Mouse (Mus musculus) midbrain, embryonic 16.5 days (tissue): ENCODE measurements around the gene Grin2a. TPM values are rescaled to one million over a fixed set of nuclear protein-coding genes. Genes with fewer than 3 reads are reported as not detected.
A peak's percentile ranks its signal among the peaks of the same experiment; 100 is the strongest.

ENCODE experiments used
- ATAC-seq: fragments of 200-750 bp; cut with Nextera tagmentation; 2 replicates; pipeline ENCODE4 v1.8.0; 2017; ENCODE audit warnings: moderate TSS enrichment
- H3K27ac ChIP-seq: fragments of 300-500 bp; sonication (generic); 2 replicates; pipeline ENCODE4 v1.5.1; 2014; ENCODE audit warnings: mild to moderate bottlenecking, low read length, mixed read lengths
- H3K27me3 ChIP-seq: fragments of 300-500 bp; sonication (generic); 2 replicates; pipeline ENCODE4 v1.6.1; 2014; ENCODE audit warnings: low read depth, low read length, mixed read lengths; ENCODE audit not compliant: control insufficient read depth, insufficient read depth
- H3K36me3 ChIP-seq: fragments of 300-500 bp; sonication (generic); 2 replicates; pipeline ENCODE4 v1.6.1; 2014; ENCODE audit warnings: mild to moderate bottlenecking, low read length, moderate library complexity, mixed read lengths; ENCODE audit not compliant: control insufficient read depth, insufficient read depth
- H3K4me1 ChIP-seq: fragments of 300-500 bp; sonication (generic); 2 replicates; pipeline ENCODE4 v1.6.1; 2014; ENCODE audit warnings: mild to moderate bottlenecking, low read length, mixed read lengths; ENCODE audit not compliant: control insufficient read depth, insufficient read depth
- H3K4me2 ChIP-seq: fragments of 300-500 bp; sonication (generic); 2 replicates; pipeline ENCODE4 v1.6.1; 2014; ENCODE audit warnings: mild to moderate bottlenecking, low read length, mixed read lengths
- H3K4me3 ChIP-seq: fragments of 300-500 bp; sonication (generic); 2 replicates; pipeline ENCODE4 v1.5.1; 2014; ENCODE audit warnings: low read depth, mild to moderate bottlenecking, low read length, moderate library complexity, mixed read lengths
- H3K9ac ChIP-seq: fragments of 300-500 bp; sonication (generic); 2 replicates; pipeline ENCODE4 v1.6.1; 2014; ENCODE audit warnings: low read depth, low read length, mixed read lengths
- H3K9me3 ChIP-seq: fragments of 300-500 bp; sonication (generic); replicated peaks from 2 replicates; pipeline ENCODE4 v1.6.1; 2014; ENCODE audit warnings: mild to moderate bottlenecking, low read length, mixed read lengths; ENCODE audit not compliant: control insufficient read depth, poor library complexity, severe bottlenecking
- WGBS: fragments of 180-500 bp; shearing (Covaris S2); extraction: QIAGEN DNeasy Blood & Tissue Kit; methylation state at CpG from one replicate; pipeline ENCODE4 v1.1.7; 2014; 5-methylcytosine and 5-hydroxymethylcytosine counted together
- polyA plus RNA-seq: library from polyadenylated mRNA; unstranded; fragments of >200 nt; fragmentation: Nextera tagmentation; extraction: Ambion mirVana; gene quantifications from 2 replicates; pipeline ENCODE4 v1.2.1, GENCODE M21; 2015

Grin2a gene
- polyA plus RNA-seq, 1 experiment from 2014 or later, result 7.6 TPM

DNA sequence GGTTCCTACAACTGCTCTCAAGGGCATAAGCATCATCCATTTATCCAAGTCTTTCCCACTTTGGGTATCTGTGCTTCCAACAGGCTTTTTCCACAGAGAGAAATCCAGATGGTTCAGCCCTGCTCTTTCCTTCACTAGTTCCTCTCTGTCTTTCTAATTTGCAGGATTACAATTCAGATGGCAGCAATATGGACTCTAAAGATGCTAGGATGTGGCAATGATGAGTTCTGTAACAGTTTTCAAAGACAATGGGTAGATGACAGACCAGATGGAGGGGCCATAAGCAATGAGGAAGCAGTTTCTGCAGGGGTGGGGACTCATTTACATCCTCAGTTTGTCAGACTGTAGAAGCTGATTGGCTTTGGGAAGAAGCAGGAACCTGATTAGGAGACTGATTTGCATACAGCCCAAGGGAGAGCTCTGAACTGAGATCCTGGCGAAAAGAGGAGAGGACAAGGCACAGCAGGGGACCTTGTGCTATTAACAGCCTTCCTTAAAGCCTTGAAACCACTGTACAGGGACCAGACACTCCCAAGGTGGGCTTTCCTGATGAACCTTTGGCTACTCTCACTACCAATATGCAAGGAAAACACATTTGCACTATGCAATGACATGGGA, 306.7 kb downstream of the Grin2a start:
- no peak overlapping the region for H3K9ac ChIP-seq
- H3K27ac ChIP-seq, result no peak overlapping the region
- no peak overlapping the region for H3K4me3 ChIP-seq
- no peak for ATAC-seq
- H3K27me3 ChIP-seq, result no peaks in the 10 kb centered on the region
- no peaks in the 10 kb centered on the region for H3K9me3 ChIP-seq
- no peak overlapping the region for H3K4me2 ChIP-seq
- H3K36me3 ChIP-seq, result no peaks in the 10 kb centered on the region
- H3K4me1 ChIP-seq, result no peaks in the 10 kb centered on the region
- WGBS, result 0% methylated on average over 1 of the region's 1 CpGs

DNA sequence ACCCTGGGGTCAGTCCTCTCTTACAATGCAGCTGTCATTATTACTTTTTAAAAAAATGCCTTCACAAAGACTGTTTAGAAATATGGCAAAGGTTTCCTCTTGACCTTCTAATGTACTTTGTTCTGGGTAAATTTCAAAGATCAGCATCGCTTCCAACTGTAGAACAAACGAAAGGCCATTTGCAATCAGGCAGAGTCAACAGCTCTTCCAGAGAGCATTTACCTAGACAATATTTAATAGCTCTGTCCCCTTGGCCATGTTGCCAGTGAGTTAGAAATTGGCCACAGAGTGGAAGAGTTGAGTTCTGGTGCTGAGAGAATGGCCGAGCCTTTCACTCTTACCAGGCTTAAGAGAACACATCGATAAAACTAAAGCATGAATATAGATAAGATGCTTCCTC, 314.8 kb downstream of the Grin2a start:
- ATAC-seq, result no peak
- no peak overlapping the region for H3K9ac ChIP-seq
- H3K36me3 ChIP-seq, result no peaks in the 10 kb centered on the region
- H3K27me3 ChIP-seq, result no peaks in the 10 kb centered on the region
- no peak overlapping the region for H3K4me2 ChIP-seq
- H3K4me3 ChIP-seq, result no peak overlapping the region
- 72% methylated on average over 4 of the region's 4 CpGs for WGBS
- no peak overlapping the region for H3K27ac ChIP-seq
- H3K4me1 ChIP-seq, result peaks cover 13% of the 10 kb centered on the region
- no peaks in the 10 kb centered on the region for H3K9me3 ChIP-seq

DNA sequence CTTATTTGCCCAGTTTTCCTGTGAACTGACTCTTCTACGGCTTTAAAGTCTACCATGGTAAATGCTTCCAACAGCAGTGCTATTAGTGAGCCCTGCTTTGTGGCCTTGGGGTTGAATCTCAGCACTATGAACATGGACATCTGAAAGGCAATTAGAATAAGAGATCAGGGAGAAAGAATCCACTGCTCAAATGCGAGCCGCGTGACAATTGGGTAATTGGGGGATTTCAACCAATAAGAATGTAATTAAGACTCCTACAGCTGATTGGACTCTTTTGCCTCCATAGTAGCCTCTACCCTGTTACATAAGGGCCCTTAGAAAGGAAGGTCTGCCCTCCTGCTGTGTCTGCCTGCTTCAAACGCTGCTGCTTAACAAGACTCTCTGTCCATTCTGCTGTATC, 315.4 kb downstream of the Grin2a start:
- no peaks in the 10 kb centered on the region for H3K36me3 ChIP-seq
- 25% methylated on average over 5 of the region's 5 CpGs for WGBS
- H3K9ac ChIP-seq, result no peak overlapping the region
- no peak overlapping the region for H3K4me2 ChIP-seq
- peaks cover 13% of the 10 kb centered on the region for H3K4me1 ChIP-seq
- no peaks in the 10 kb centered on the region for H3K9me3 ChIP-seq
- no peaks in the 10 kb centered on the region for H3K27me3 ChIP-seq
- no peak overlapping the region for H3K4me3 ChIP-seq
- H3K27ac ChIP-seq, result no peak overlapping the region
- ATAC-seq, result no peak

DNA sequence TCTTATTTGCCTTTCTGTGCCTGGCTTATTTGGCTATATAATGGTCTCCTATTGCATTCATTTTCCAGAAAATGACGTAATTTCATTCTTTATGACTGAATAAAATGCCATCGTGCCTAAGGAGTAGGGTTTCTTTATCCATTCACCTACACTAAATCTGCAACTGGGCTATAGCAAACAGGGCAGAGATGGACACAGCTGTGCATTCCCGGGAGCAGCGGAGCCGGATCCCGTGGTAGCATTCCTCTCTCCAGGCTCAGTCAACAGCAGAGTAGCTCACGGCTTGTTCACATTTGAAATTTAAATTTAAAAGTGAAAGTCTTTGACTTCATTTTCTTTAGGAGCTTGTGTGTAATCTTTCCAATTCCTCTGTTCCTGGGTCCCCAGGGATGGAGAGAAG, 316.6 kb downstream of the Grin2a start:
- 28% methylated on average over 7 of the region's 7 CpGs for WGBS
- no peak overlapping the region for H3K4me3 ChIP-seq
- no peaks in the 10 kb centered on the region for H3K27me3 ChIP-seq
- ATAC-seq, result no peak
- H3K27ac ChIP-seq, result no peak overlapping the region
- H3K9ac ChIP-seq, result no peak overlapping the region
- H3K36me3 ChIP-seq, result no peaks in the 10 kb centered on the region
- H3K4me1 ChIP-seq, result peaks cover 13% of the 10 kb centered on the region
- no peak overlapping the region for H3K4me2 ChIP-seq
- no peaks in the 10 kb centered on the region for H3K9me3 ChIP-seq

DNA sequence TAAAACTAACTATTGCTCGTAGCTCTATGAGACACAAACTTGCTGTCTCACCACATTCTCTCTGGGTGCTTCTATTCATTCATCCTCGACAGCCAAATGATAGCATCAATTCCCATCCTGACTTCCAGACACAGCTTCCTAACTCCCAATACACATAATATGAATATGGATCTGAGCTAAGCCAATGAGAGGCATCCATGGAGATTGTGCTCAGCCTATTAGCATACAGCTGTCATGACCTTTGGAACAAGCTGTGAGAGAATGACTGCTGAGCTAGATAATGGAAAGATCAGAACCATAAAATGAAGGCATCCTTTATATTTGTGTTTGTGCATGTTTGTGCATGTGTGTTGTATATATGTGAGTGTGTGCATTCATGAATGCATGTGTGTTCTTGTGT, 323.0 kb downstream of the Grin2a start:
- Histone ChIP-seq H3K4me3 (no peak overlapping the region), H3K27me3 (no peaks in the 10 kb centered on the region), H3K4me2 (no peak overlapping the region), H3K4me1 (0 out of 2 replicates have a peak, but pooled peaks cover 4% of the 10 kb centered on the region), H3K27ac (no peak overlapping the region), H3K9ac (no peak overlapping the region), H3K9me3 (no peaks in the 10 kb centered on the region), H3K36me3 (no peaks in the 10 kb centered on the region)
- peak; percentile 58; the same call in 1 of the 2 replicates for ATAC-seq
- WGBS, result 34% methylated on average over 2 of the region's 2 CpGs

DNA sequence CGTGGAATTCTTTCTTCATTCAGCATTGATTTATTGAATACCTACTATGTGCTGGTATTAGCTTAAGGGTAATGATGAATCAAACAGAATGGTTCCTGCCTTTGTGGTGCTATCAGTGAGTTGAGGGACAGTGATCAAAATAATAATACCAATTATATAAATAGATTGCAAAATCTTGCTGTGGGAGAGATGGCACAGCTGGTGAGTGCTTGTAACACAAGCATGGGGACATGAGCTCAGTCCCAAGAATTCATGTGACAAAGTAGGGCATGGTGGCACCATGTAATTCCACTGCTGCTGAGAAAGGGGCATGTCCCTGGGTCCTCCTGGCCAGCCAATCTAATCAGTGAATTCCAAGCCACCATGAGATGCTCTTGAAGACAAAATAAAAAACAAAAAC, 324.1 kb downstream of the Grin2a start:
- Histone ChIP-seq H3K27ac (peak overlapping the region; percentile 20; the same call in 1 of the 2 replicates), H3K9me3 (no peaks in the 10 kb centered on the region), H3K4me2 (no peak overlapping the region), H3K4me1 (0 out of 2 replicates have a peak, but pooled peaks cover 4% of the 10 kb centered on the region), H3K36me3 (no peaks in the 10 kb centered on the region), H3K9ac (no peak overlapping the region), H3K27me3 (no peaks in the 10 kb centered on the region), H3K4me3 (no peak overlapping the region)
- no peak for ATAC-seq
- 79% methylated on average over 1 of the region's 1 CpGs for WGBS

DNA sequence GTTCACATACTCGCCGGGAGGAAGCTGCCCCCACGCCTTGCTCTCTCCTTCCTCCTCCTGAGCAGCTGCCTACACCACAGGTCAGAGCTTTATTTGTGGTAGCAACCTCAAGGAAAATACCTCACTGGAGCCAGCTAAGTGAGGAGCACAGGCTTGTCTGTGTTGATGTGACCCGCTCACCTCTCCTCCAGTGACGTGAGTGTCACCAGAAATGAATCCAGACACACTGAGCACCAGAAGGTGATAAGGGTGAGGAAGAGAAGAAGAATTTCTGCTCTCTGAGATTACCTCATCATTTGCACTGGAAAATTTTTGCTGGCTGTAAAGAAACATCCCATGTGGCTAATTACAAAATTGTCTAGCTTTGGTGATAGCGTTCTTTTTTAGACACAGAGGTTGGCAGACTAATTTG, 324.6 kb downstream of the Grin2a start:
- H3K9me3 ChIP-seq, result no peaks in the 10 kb centered on the region
- H3K4me1 ChIP-seq, result 0 out of 2 replicates have a peak, but pooled peaks cover 4% of the 10 kb centered on the region
- H3K4me2 ChIP-seq, result no peak overlapping the region
- H3K4me3 ChIP-seq, result no peak overlapping the region
- H3K36me3 ChIP-seq, result no peaks in the 10 kb centered on the region
- peak overlapping the region; percentile 20; the same call in 1 of the 2 replicates for H3K27ac ChIP-seq
- 57% methylated on average over 6 of the region's 6 CpGs for WGBS
- H3K27me3 ChIP-seq, result no peaks in the 10 kb centered on the region
- peak; percentile 58; the same call in 1 of the 2 replicates for ATAC-seq
- H3K9ac ChIP-seq, result no peak overlapping the region

DNA sequence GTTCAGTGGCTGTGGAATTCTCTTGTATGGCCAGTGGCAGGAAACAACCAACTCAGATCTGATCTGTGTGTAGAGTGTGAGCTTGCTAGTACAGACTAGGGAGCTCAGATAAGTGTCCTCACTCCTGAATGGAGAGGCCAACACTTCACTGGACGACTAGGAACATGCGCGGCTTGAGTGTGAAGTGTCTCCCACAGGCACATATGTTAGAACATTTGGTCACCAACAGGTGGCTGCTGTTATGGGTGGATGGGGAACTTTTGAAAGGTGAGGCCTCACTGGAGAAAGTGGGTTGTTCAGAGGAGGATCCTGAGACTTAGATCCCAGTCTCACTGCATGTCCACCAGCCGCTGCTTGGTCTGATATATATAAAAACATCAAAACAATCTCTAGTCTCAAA, 329.5 kb downstream of the Grin2a start:
- no peak for ATAC-seq
- no peaks in the 10 kb centered on the region for H3K36me3 ChIP-seq
- H3K9ac ChIP-seq, result no peak overlapping the region
- 94% methylated on average over 4 of the region's 4 CpGs for WGBS
- H3K27ac ChIP-seq, result no peak overlapping the region
- H3K4me3 ChIP-seq, result no peak overlapping the region
- no peaks in the 10 kb centered on the region for H3K27me3 ChIP-seq
- H3K4me1 ChIP-seq, result 0 out of 2 replicates have a peak, but pooled peaks cover 4% of the 10 kb centered on the region
- H3K4me2 ChIP-seq, result no peak overlapping the region
- no peaks in the 10 kb centered on the region for H3K9me3 ChIP-seq

DNA sequence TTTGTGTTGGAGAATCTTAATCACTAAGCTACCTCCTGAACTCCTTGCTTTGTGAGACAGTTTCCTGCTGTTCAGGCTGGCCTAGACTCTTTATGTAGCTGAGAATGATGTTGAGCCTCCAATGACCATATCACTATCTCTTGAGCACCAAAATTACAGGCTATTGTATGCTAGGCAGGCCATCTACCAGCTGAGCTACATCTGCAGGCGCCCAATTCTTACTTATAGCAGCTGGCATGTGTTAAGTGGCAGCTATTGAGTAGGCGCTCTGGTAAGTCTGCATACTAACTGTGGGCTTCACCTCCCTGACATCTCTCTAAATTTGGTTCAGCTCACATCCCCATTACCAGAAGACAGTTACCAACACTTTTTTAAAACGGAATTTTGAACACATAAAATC, 331.3 kb downstream of the Grin2a start:
- H3K4me3 ChIP-seq, result no peak overlapping the region
- H3K27ac ChIP-seq, result no peak overlapping the region
- no peak overlapping the region for H3K9ac ChIP-seq
- WGBS, result 82% methylated on average over 3 of the region's 3 CpGs
- H3K27me3 ChIP-seq, result no peaks in the 10 kb centered on the region
- no peak overlapping the region for H3K4me2 ChIP-seq
- no peaks in the 10 kb centered on the region for H3K9me3 ChIP-seq
- H3K4me1 ChIP-seq, result no peaks in the 10 kb centered on the region
- no peaks in the 10 kb centered on the region for H3K36me3 ChIP-seq
- ATAC-seq, result no peak
